Mouse (Mus musculus): ENCODE results near the gene Map7.

Gene Map7

GRCm38 (mm10) chr10:20234466-20234865 is 86.2 kb downstream of the Map7 start:
- no peak for DNase-seq (ENCODE audit: low spot score)

GRCm38 (mm10) chr10:20235656-20236055 is 87.4 kb downstream of the Map7 start:
- no peak for DNase-seq (ENCODE audit: low spot score)

GRCm38 (mm10) chr10:20236241-20236640 is 88.0 kb downstream of the Map7 start:
- DNase-seq (ENCODE audit: low spot score), result no peak

- no peak for DNase-seq (ENCODE audit: low spot score)
Observed at GRCm38 (mm10) chr10:20238281-20238680, 90.0 kb downstream of the Map7 start.

GRCm38 (mm10) chr10:20240858-20241257 is 92.6 kb downstream of the Map7 start:
- DNase-seq (ENCODE audit: low spot score), result no peak

- no peak for DNase-seq (ENCODE audit: low spot score)
Observed at GRCm38 (mm10) chr10:20243321-20243720, 95.0 kb downstream of the Map7 start.

GRCm38 (mm10) chr10:20245082-20245481 is 96.8 kb downstream of the Map7 start:
- no peak for DNase-seq (ENCODE audit: low spot score)

GRCm38 (mm10) chr10:20249091-20249490 is 100.8 kb downstream of the Map7 start:
- no peak for DNase-seq (ENCODE audit: low spot score)

- no peak for DNase-seq (ENCODE audit: low spot score)
Observed at GRCm38 (mm10) chr10:20255579-20255978, 107.3 kb downstream of the Map7 start.

GRCm38 (mm10) chr10:20257054-20257643 is 108.9 kb downstream of the Map7 start:
- no peak for DNase-seq (ENCODE audit: low spot score)

- no peak for DNase-seq (ENCODE audit: low spot score)
Observed at GRCm38 (mm10) chr10:20257721-20258720, 109.8 kb downstream of the Map7 start.

- DNase-seq (ENCODE audit: low spot score), result no peak
Observed at GRCm38 (mm10) chr10:20259476-20259875, 111.2 kb downstream of the Map7 start.

GRCm38 (mm10) chr10:20262896-20263295 is 114.6 kb downstream of the Map7 start:
- DNase-seq (ENCODE audit: low spot score), result no peak

- no peak for DNase-seq (ENCODE audit: low spot score)
Observed at GRCm38 (mm10) chr10:20264479-20264878, 116.2 kb downstream of the Map7 start.

- DNase-seq (ENCODE audit: low spot score), result no peak
Observed at GRCm38 (mm10) chr10:20267032-20267431, 118.8 kb downstream of the Map7 start.

- DNase-seq (ENCODE audit: low spot score), result no peak
Observed at GRCm38 (mm10) chr10:20268945-20269344, 120.7 kb downstream of the Map7 start.

GRCm38 (mm10) chr10:20272380-20272779 is 124.1 kb downstream of the Map7 start:
- no peak for DNase-seq (ENCODE audit: low spot score)

GRCm38 (mm10) chr10:20273278-20273677 is 125.0 kb downstream of the Map7 start:
- DNase-seq (ENCODE audit: low spot score), result no peak

- no peak for DNase-seq (ENCODE audit: low spot score)
Observed at GRCm38 (mm10) chr10:20274022-20274421, 125.8 kb downstream of the Map7 start.

GRCm38 (mm10) chr10:20281456-20281855 is 133.2 kb downstream of the Map7 start:
- DNase-seq (ENCODE audit: low spot score), result no peak

- DNase-seq (ENCODE audit: low spot score), result no peak
Observed at GRCm38 (mm10) chr10:20285289-20285975, 137.2 kb downstream of the Map7 start.

- no peak for DNase-seq (ENCODE audit: low spot score)
Observed at GRCm38 (mm10) chr10:20285994-20286836, 137.9 kb downstream of the Map7 start.

All from urinary bladder, postnatal 10 days (tissue).